Mouse (Mus musculus) heart, adult 8-10 months (tissue): ENCODE measurements at regions not wholly inside any gene's neighbourhood (a gene's known extent, or its start where the extent isn't known, plus 50 kb on each side); places are given as distances from the start of the nearest gene placed in this dataset.
A peak's percentile ranks its signal among the peaks of the same experiment; 100 is the strongest.

Experiments used
- DNase-seq: peaks from one replicate; pipeline ENCODE4 v3.0.0; 2022; ENCODE audit warnings: low spot score

GRCm38 (mm10) chr11:111280769-111281168 is 214.8 kb downstream of the Kcnj2 start:
- no peak for DNase-seq

- no peak for DNase-seq
These were observed 215.5 kb downstream of the Kcnj2 start for GRCm38 (mm10) chr11:111281237-111282160.

GRCm38 (mm10) chr11:111282283-111282682 is 216.3 kb downstream of the Kcnj2 start:
- no peak for DNase-seq

GRCm38 (mm10) chr11:111290537-111290936 is 224.6 kb downstream of the Kcnj2 start:
- DNase-seq = no peak

- DNase-seq = no peak
These were observed 230.4 kb downstream of the Kcnj2 start for GRCm38 (mm10) chr11:111296309-111296721.

GRCm38 (mm10) chr11:111312802-111313201 is 246.8 kb downstream of the Kcnj2 start:
- DNase-seq = no peak

- DNase-seq = peak; percentile 34
These were observed 247.6 kb downstream of the Kcnj2 start for GRCm38 (mm10) chr11:111313566-111313965.

GRCm38 (mm10) chr11:111321576-111321975 is 255.6 kb downstream of the Kcnj2 start:
- DNase-seq = no peak

GRCm38 (mm10) chr11:111324453-111325010 is 258.6 kb downstream of the Kcnj2 start:
- no peak for DNase-seq

GRCm38 (mm10) chr11:111326915-111327314 is 261.0 kb downstream of the Kcnj2 start:
- DNase-seq = no peak

GRCm38 (mm10) chr11:111328258-111328657 is 262.3 kb downstream of the Kcnj2 start:
- DNase-seq = no peak

- DNase-seq = no peak
These were observed 265.6 kb downstream of the Kcnj2 start for GRCm38 (mm10) chr11:111331592-111331991.

GRCm38 (mm10) chr11:111333021-111333420 is 267.1 kb downstream of the Kcnj2 start:
- no peak for DNase-seq

- no peak for DNase-seq
These were observed 281.6 kb downstream of the Kcnj2 start for GRCm38 (mm10) chr11:111347562-111347961.

- DNase-seq = no peak
These were observed 284.1 kb downstream of the Kcnj2 start for GRCm38 (mm10) chr11:111350028-111350427.

- DNase-seq = no peak
These were observed 297.4 kb downstream of the Kcnj2 start for GRCm38 (mm10) chr11:111363363-111363762.

GRCm38 (mm10) chr11:111377165-111377564 is 311.2 kb downstream of the Kcnj2 start:
- no peak for DNase-seq

- DNase-seq = no peak
These were observed 313.9 kb downstream of the Kcnj2 start for GRCm38 (mm10) chr11:111379842-111380241.

- no peak for DNase-seq
These were observed 332.7 kb downstream of the Kcnj2 start for GRCm38 (mm10) chr11:111398706-111399105.

GRCm38 (mm10) chr11:111409266-111409665 is 343.3 kb downstream of the Kcnj2 start:
- DNase-seq = no peak

- no peak for DNase-seq
These were observed 358.9 kb downstream of the Kcnj2 start for GRCm38 (mm10) chr11:111424871-111425270.

GRCm38 (mm10) chr11:111426715-111427114 is 360.8 kb downstream of the Kcnj2 start:
- no peak for DNase-seq

GRCm38 (mm10) chr11:111442257-111442656 is 376.3 kb downstream of the Kcnj2 start:
- no peak for DNase-seq
